Mouse (Mus musculus) liver, embryonic 15.5 days (tissue): ENCODE data around the gene Ceacam9. TPM values are rescaled to one million over a fixed set of nuclear protein-coding genes. Genes with fewer than 3 reads are reported as not detected.
"Not testable (repeated sequence)": the region's sequence is repeated elsewhere in the genome, so short reads cannot be mapped to it uniquely, and the experiment has no call there.

ENCODE experiments used
- ATAC-seq: fragments of 200-750 bp; cut with Nextera tagmentation; 2 replicates; pipeline ENCODE4 v1.8.0; 2017; ENCODE audit warnings: moderate number of reproducible peaks, mild to moderate bottlenecking, moderate library complexity; ENCODE audit not compliant: insufficient read depth
- H3K27ac ChIP-seq: fragments of 300-500 bp; sonication (generic); replicated peaks from 2 replicates; pipeline ENCODE4 v1.5.1; 2015; ENCODE audit warnings: mild to moderate bottlenecking, inconsistent platforms
- H3K27me3 ChIP-seq: fragments of 300-500 bp; sonication (generic); 2 replicates; pipeline ENCODE4 v1.6.1; 2015; ENCODE audit warnings: mild to moderate bottlenecking, inconsistent platforms
- H3K36me3 ChIP-seq: fragments of 300-500 bp; sonication (generic); replicated peaks from 2 replicates; pipeline ENCODE4 v1.6.1; 2015; ENCODE audit warnings: moderate library complexity, mild to moderate bottlenecking, inconsistent platforms
- H3K4me1 ChIP-seq: fragments of 300-500 bp; sonication (generic); replicated peaks from 2 replicates; pipeline ENCODE4 v1.6.1; 2015; ENCODE audit warnings: inconsistent platforms
- H3K4me2 ChIP-seq: fragments of 300-500 bp; sonication (generic); 2 replicates; pipeline ENCODE4 v1.6.1; 2015; ENCODE audit warnings: moderate library complexity, mild to moderate bottlenecking, inconsistent platforms
- H3K4me3 ChIP-seq: fragments of 300-500 bp; sonication (generic); replicated peaks from 2 replicates; pipeline ENCODE4 v1.5.1; 2015; ENCODE audit warnings: mild to moderate bottlenecking, inconsistent platforms
- H3K9ac ChIP-seq: fragments of 300-500 bp; sonication (generic); 2 replicates; pipeline ENCODE4 v1.6.1; 2015; ENCODE audit warnings: moderate library complexity, mild to moderate bottlenecking, inconsistent platforms
- H3K9me3 ChIP-seq: fragments of 300-500 bp; sonication (generic); replicated peaks from 2 replicates; pipeline ENCODE4 v1.6.1; 2016; ENCODE audit warnings: inconsistent platforms
- WGBS: fragments of 180-500 bp; shearing (Covaris S2); methylation state at CpG from one replicate; pipeline ENCODE4 v1.1.7; 2015; ENCODE audit warnings: mixed read lengths; ENCODE audit not compliant: insufficient replicate concordance; 5-methylcytosine and 5-hydroxymethylcytosine counted together
- polyA plus RNA-seq: library from polyadenylated mRNA; unstranded; fragments of >200 nt; fragmentation: Nextera tagmentation; extraction: Ambion mirVana; gene quantifications from 2 replicates; pipeline ENCODE4 v1.2.1, GENCODE M21; 2015

Gene Ceacam9
- polyA plus RNA-seq, 1 experiment from 2014 or later = not detected

GRCm38 (mm10) chr7:16712633-16713415, 8.9 kb upstream of the Ceacam9 start:
- WGBS = 64% methylated on average over 13 of the region's 13 CpGs
- Histone ChIP-seq H3K9ac (no peak overlapping the region), H3K4me1 (no peaks in the 10 kb centered on the region), H3K4me3 (no peak overlapping the region), H3K36me3 (no peaks in the 10 kb centered on the region), H3K27me3 (0 out of 2 replicates have a peak, but pooled peaks cover 7% of the 10 kb centered on the region), H3K9me3 (no peaks in the 10 kb centered on the region), H3K27ac (no peak overlapping the region), H3K4me2 (no peak overlapping the region)
- ATAC-seq = no peak

- not testable (repeated sequence) for ATAC-seq, H3K9ac ChIP-seq, H3K9me3 ChIP-seq, H3K4me2 ChIP-seq, H3K4me3 ChIP-seq, H3K27ac ChIP-seq, H3K36me3 ChIP-seq, H3K4me1 ChIP-seq, H3K27me3 ChIP-seq
- WGBS = 21% methylated on average over 8 of the region's 8 CpGs
Observed at GRCm38 (mm10) chr7:16716456-16717152, 5.1 kb upstream of the Ceacam9 start.

- H3K4me2 ChIP-seq, H3K27me3 ChIP-seq, H3K27ac ChIP-seq, H3K4me3 ChIP-seq, H3K36me3 ChIP-seq, H3K9me3 ChIP-seq, ATAC-seq, H3K4me1 ChIP-seq, H3K9ac ChIP-seq: not testable (repeated sequence)
- 31% methylated on average over 3 of the region's 3 CpGs for WGBS
Observed at GRCm38 (mm10) chr7:16722490-16722889, 761 bp downstream of the Ceacam9 start.

GRCm38 (mm10) chr7:16728596-16729348, 7.0 kb downstream of the Ceacam9 start:
- Histone ChIP-seq H3K27ac (no peak overlapping the region), H3K4me3 (no peak overlapping the region), H3K27me3 (no peaks in the 10 kb centered on the region), H3K4me2 (peak overlapping the region; percentile 29), H3K9me3 (no peaks in the 10 kb centered on the region), H3K36me3 (no peaks in the 10 kb centered on the region), H3K9ac (peak overlapping the region; percentile 8; the same call in 1 of the 2 replicates), H3K4me1 (peaks cover 16% of the 10 kb centered on the region)
- no peak for ATAC-seq
- 17% methylated on average over 14 of the region's 14 CpGs for WGBS

- 1% methylated on average over 7 of the region's 7 CpGs for WGBS
Observed at GRCm38 (mm10) chr7:16729563-16729962, 7.8 kb downstream of the Ceacam9 start.

GRCm38 (mm10) chr7:16730791-16731190, 9.1 kb downstream of the Ceacam9 start:
- Histone ChIP-seq H3K4me1 (peaks cover 16% of the 10 kb centered on the region), H3K9me3 (no peaks in the 10 kb centered on the region), H3K4me2 (no peak overlapping the region), H3K27ac (no peak overlapping the region), H3K9ac (no peak overlapping the region), H3K4me3 (no peak overlapping the region), H3K36me3 (no peaks in the 10 kb centered on the region), H3K27me3 (no peaks in the 10 kb centered on the region)
- no peak for ATAC-seq
- WGBS = 70% methylated on average over 6 of the region's 6 CpGs

More at GRCm38 (mm10) chr7:16729563-16729962, 7.8 kb downstream of the Ceacam9 start:
- not testable (repeated sequence) for H3K36me3 ChIP-seq, H3K9ac ChIP-seq, ATAC-seq, H3K4me3 ChIP-seq, H3K27me3 ChIP-seq, H3K9me3 ChIP-seq, H3K27ac ChIP-seq
- Histone ChIP-seq H3K4me2 (peak overlapping the region; percentile 29), H3K4me1 (peaks cover 16% of the 10 kb centered on the region)

GRCm38 (mm10) chr7:16731893-16732422, 10.2 kb downstream of the Ceacam9 start:
- ATAC-seq = no peak
- H3K9me3 ChIP-seq = no peaks in the 10 kb centered on the region
- WGBS = 64% methylated on average over 7 of the region's 7 CpGs
- no peak overlapping the region for H3K4me2 ChIP-seq
- H3K9ac ChIP-seq = no peak overlapping the region
- H3K27ac ChIP-seq = no peak overlapping the region
- H3K27me3 ChIP-seq = no peaks in the 10 kb centered on the region
- H3K36me3 ChIP-seq = no peaks in the 10 kb centered on the region
- peaks cover 16% of the 10 kb centered on the region for H3K4me1 ChIP-seq
- H3K4me3 ChIP-seq = no peak overlapping the region

GRCm38 (mm10) chr7:16737606-16738072, 15.9 kb downstream of the Ceacam9 start:
- no peaks in the 10 kb centered on the region for H3K9me3 ChIP-seq
- ATAC-seq = no peak
- peak overlapping the region; percentile 19; the same call in 1 of the 2 replicates for H3K9ac ChIP-seq
- no peaks in the 10 kb centered on the region; the same call in 1 of the 2 replicates for H3K36me3 ChIP-seq
- H3K4me1 ChIP-seq = peaks cover 26% of the 10 kb centered on the region
- WGBS = 42% methylated on average over 10 of the region's 10 CpGs
- H3K4me2 ChIP-seq = peak overlapping the region; percentile 79
- H3K27me3 ChIP-seq = no peaks in the 10 kb centered on the region
- H3K4me3 ChIP-seq = peak overlapping the region; percentile 89
- no peak overlapping the region for H3K27ac ChIP-seq

GRCm38 (mm10) chr7:16738073-16738696, 16.5 kb downstream of the Ceacam9 start, which contains the start of gene Ap2s1:
Gene Ap2s1, plus strand, starts transcription at chr7:16738410.
- Histone ChIP-seq H3K36me3 (peaks cover 3% of the 10 kb centered on the region), H3K27me3 (no peaks in the 10 kb centered on the region), H3K9ac (peak within 1 kb of the TSS; percentile 88), H3K9me3 (no peaks in the 10 kb centered on the region), H3K4me2 (peak within 1 kb of the TSS; percentile 79), H3K27ac (peak within 1 kb of the TSS; percentile 78), H3K4me3 (peak within 1 kb of the TSS; percentile 89), H3K4me1 (peaks cover 26% of the 10 kb centered on the region)
- ATAC-seq = peak; percentile 98
- WGBS = under 1% methylated on average over 34 of the region's 34 CpGs

GRCm38 (mm10) chr7:16739056-16739604, 17.4 kb downstream of the Ceacam9 start:
- H3K4me3 ChIP-seq = peak overlapping the region; percentile 89
- H3K4me2 ChIP-seq = peak overlapping the region; percentile 79
- no peak for ATAC-seq
- 28% methylated on average over 10 of the region's 10 CpGs for WGBS
- peaks cover 12% of the 10 kb centered on the region for H3K36me3 ChIP-seq
- peak overlapping the region; percentile 88 for H3K9ac ChIP-seq
- no peaks in the 10 kb centered on the region for H3K9me3 ChIP-seq
- peak overlapping the region; percentile 78; the same call in 1 of the 2 replicates for H3K27ac ChIP-seq
- H3K4me1 ChIP-seq = peaks cover 26% of the 10 kb centered on the region
- H3K27me3 ChIP-seq = no peaks in the 10 kb centered on the region
